Mouse (Mus musculus) liver, embryonic 14.5 days (tissue): ENCODE measurements at regions not wholly inside any gene's neighbourhood (a gene's known extent, or its start where the extent isn't known, plus 50 kb on each side); places are given as distances from the start of the nearest gene placed in this dataset.

ENCODE experiments used
- ATAC-seq: fragments of 200-750 bp; cut with Nextera tagmentation; 2 replicates; pipeline ENCODE4 v1.8.0; 2017; ENCODE audit warnings: moderate number of reproducible peaks, mild to moderate bottlenecking, moderate library complexity; ENCODE audit not compliant: insufficient read depth
- DNase-seq, 3 experiments: peaks; one replicate each; pipeline ENCODE4 v3.0.0-alpha.2; 2012 to 2013; ENCODE audit warnings: low read depth in 3 of 3, low spot score in 3 of 3
- H3K27ac ChIP-seq: fragments of 300-500 bp; sonication (generic); 2 replicates; pipeline ENCODE4 v1.5.1; 2014; ENCODE audit warnings: moderate library complexity, mild to moderate bottlenecking, control low read depth, inconsistent platforms
- H3K27me3 ChIP-seq: fragments of 300-500 bp; sonication (generic); 2 replicates; pipeline ENCODE4 v1.6.1; 2014; ENCODE audit warnings: mild to moderate bottlenecking, low read length, moderate library complexity; ENCODE audit not compliant: control insufficient read depth, insufficient read depth
- H3K36me3 ChIP-seq: fragments of 300-500 bp; sonication (generic); replicated peaks from 2 replicates; pipeline ENCODE4 v1.6.1; 2014; ENCODE audit warnings: low read depth; ENCODE audit not compliant: control insufficient read depth, insufficient read depth
- H3K4me1 ChIP-seq, 2 experiments: fragments of 200-500 bp in 1 of 2; fragments of 300-500 bp in 1 of 2; sonication (generic) in 1 of 2; replicated peaks; 2 replicates each; pipeline ENCODE4 v1.6.1; 2012 to 2014; ENCODE audit warnings: antibody characterized with exemption in 1 of 2, inconsistent platforms in 1 of 2, low read length in 1 of 2; ENCODE audit not compliant: control insufficient read depth in 2 of 2, insufficient read depth in 2 of 2
- H3K4me2 ChIP-seq: fragments of 300-500 bp; sonication (generic); 2 replicates; pipeline ENCODE4 v1.6.1; 2014; ENCODE audit warnings: low read depth, mild to moderate bottlenecking, control low read depth, moderate library complexity
- H3K4me3 ChIP-seq, 2 experiments: fragments of 200-500 bp in 1 of 2; fragments of 300-500 bp in 1 of 2; sonication (generic) in 1 of 2; 2 replicates each; pipeline ENCODE4 v1.5.1; 2012 to 2014; ENCODE audit warnings: low read depth in 2 of 2, low read length in 2 of 2, mild to moderate bottlenecking in 2 of 2, control low read depth in 1 of 2, inconsistent platforms in 1 of 2, moderate library complexity in 1 of 2; ENCODE audit not compliant: insufficient read depth in 1 of 2
- H3K9ac ChIP-seq: fragments of 300-500 bp; sonication (generic); replicated peaks from 2 replicates; pipeline ENCODE4 v1.6.1; 2014; ENCODE audit warnings: mild to moderate bottlenecking, control low read depth, moderate library complexity
- H3K9me3 ChIP-seq: fragments of 300-500 bp; sonication (generic); 2 replicates; pipeline ENCODE4 v1.6.1; 2016; ENCODE audit warnings: low read length, mixed read lengths; ENCODE audit not compliant: control insufficient read depth
- CTCF ChIP-seq: IDR thresholded peaks from 2 replicates; pipeline ENCODE4 v1.5.1; 2016; ENCODE audit warnings: antibody characterized with exemption, low read depth, control low read depth
- EP300 ChIP-seq: IDR thresholded peaks from 2 replicates; pipeline ENCODE4 v1.6.1; 2016; ENCODE audit warnings: antibody characterized with exemption, low read depth
- WGBS: fragments of 180-500 bp; shearing (Covaris S2); extraction: QIAGEN DNeasy Blood & Tissue Kit; methylation state at CpG from one replicate; pipeline ENCODE4 v1.1.7; 2014; ENCODE audit not compliant: insufficient replicate concordance; 5-methylcytosine and 5-hydroxymethylcytosine counted together

DNA sequence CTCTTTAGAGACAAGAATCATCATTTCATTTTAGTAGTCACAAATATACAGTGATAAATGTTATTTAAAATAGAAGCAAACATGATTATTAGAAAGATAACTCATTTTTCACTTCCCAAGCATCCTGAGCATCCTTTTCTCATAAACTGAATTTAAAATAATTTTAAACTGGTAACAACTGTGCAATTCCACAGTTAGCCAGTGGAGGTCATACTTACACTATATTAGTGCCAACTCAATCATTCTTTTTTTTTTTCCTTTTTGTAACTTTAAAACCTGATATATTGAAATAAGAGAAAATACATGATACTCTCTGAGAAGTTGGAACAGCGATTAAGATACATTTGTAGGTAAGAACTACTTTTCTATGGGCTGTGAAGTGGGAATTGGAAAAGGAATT is 113.2 kb upstream of the Gm17509 start:
- Histone ChIP-seq H3K9me3 (no peaks in the 10 kb centered on the region), H3K4me2 (no peak overlapping the region), H3K4me1 (no peaks in the 10 kb centered on the region), H3K27ac (no peak overlapping the region), H3K4me3 (no peak overlapping the region), H3K27me3 (no peaks in the 10 kb centered on the region), H3K9ac (no peak overlapping the region), H3K36me3 (no peaks in the 10 kb centered on the region)
- TF ChIP-seq CTCF (peak; percentile 19; the same call in 1 of the 2 replicates), EP300 (no peak)
- WGBS, result 6% methylated on average over 1 of the region's 1 CpGs
- DNase-seq (no peak), ATAC-seq (no peak)

DNA sequence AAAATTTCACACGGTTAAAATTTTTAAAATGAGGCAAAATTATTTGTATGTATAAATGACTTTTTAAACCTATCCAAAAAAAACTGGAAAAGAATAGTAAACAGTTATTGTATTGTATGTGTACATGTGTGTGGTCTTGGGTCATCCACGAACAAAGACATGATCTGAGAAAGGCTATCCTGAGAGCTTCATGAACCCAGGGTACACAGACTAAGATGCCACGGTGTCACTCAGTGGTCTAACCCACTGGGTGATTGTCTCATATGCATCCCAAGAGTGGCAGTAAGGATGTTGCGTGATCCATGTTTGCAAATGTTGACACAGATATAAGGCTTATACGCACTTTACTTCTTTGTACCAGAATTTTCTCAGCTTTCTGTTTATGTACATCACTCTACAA is 113.7 kb upstream of the Gm17509 start:
- Histone ChIP-seq H3K27ac (no peak overlapping the region), H3K4me1 (no peaks in the 10 kb centered on the region), H3K4me2 (no peak overlapping the region), H3K4me3 (no peak overlapping the region), H3K9me3 (no peaks in the 10 kb centered on the region), H3K9ac (no peak overlapping the region), H3K36me3 (no peaks in the 10 kb centered on the region), H3K27me3 (no peaks in the 10 kb centered on the region)
- no peak for DNase-seq
- 65% methylated on average over 5 of the region's 5 CpGs for WGBS
- TF ChIP-seq CTCF (no peak), EP300 (no peak)
- no peak for ATAC-seq

DNA sequence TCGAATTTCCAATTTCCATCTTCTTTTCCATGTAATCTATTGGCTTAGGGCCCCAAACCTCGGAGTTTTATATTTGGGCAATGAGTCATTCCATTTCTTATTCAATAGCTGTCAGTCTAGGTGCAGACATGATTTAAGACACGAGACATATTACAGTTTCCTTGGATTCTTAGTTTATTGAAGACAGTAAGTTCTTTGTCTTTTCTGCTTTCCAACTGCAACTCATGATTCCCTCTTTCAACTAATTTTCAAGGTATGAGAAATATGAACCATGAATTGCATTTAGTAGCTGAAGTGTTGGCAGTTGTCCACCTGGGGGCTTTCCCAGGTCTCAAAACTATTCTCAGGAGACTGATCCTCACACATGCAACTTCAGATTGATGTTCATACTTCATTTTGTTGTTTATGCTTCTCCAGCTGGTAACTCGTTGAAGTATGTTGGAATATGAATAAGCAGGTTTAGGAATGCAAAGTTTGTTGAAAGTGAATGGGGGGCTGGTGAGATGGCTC is 160.3 kb upstream of the Gm17509 start:
- Histone ChIP-seq H3K4me3 (no peak overlapping the region), H3K27ac (no peak overlapping the region), H3K4me1 (no peaks in the 10 kb centered on the region), H3K36me3 (no peaks in the 10 kb centered on the region), H3K27me3 (no peaks in the 10 kb centered on the region), H3K4me2 (no peak overlapping the region), H3K9me3 (no peaks in the 10 kb centered on the region), H3K9ac (no peak overlapping the region)
- TF ChIP-seq CTCF (no peak), EP300 (no peak)
- WGBS, result 32% methylated on average over 4 of the region's 4 CpGs
- no peak for ATAC-seq
- DNase-seq, result no peak

DNA sequence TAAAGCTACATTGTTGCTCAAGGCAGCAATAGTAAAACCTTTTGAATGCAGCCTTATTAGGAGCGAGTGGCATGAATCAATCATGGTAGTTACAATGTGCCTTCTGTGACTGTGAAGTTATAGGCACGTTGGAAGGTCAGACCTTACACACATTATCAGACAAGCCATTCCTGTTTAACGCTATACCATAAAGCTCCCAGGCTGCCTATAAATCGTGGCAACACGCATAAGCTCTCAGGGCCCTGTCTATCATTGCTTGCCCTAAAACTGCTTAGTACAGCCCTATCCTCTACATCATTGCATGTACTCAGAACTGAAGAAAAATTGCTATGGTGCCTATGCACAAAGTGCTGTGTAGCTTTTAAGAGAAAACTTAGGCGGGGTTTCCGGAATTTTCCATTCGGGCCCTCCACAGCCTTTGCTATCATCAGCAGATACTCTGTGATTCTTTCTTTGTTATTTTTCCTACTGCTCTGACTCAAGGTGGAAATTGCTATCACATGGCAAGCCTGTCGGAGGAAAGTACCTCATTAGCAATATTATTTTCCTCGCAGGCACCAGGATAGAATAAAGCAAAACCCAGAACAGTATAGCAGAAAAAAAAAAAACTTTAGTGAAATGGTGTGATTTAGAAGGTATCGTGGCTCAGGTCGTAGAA is 162.7 kb upstream of the Gm17509 start:
- no peak for ATAC-seq
- 65% methylated on average over 12 of the region's 12 CpGs for WGBS
- TF ChIP-seq EP300 (no peak), CTCF (no peak)
- no peak overlapping the region for H3K4me2 ChIP-seq
- no peak overlapping the region for H3K27ac ChIP-seq
- H3K9ac ChIP-seq, result no peak overlapping the region
- no peak overlapping the region for H3K4me3 ChIP-seq
- H3K36me3 ChIP-seq, result no peaks in the 10 kb centered on the region
- DNase-seq, result no peak
- no peaks in the 10 kb centered on the region for H3K27me3 ChIP-seq
- no peaks in the 10 kb centered on the region for H3K9me3 ChIP-seq
- no peaks in the 10 kb centered on the region for H3K4me1 ChIP-seq

DNA sequence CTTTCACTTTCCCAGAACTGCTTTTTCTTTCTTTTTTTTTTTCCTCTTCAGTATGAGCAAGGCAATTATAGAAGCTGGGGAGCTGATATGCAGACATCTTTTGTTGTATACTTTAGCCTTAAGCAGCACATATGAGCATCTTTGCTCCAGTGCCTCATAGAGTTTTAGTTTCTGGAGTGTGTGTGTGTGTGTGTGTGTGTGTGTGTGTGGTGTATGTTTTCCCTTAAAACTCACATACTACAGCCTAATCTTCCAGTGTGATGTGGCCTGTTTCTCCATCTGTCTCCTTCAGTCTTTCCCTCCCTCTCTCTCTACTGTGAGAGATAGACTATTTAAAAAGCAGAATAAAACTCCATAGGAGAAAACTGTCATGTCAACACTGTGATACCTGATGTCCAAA is 169.4 kb upstream of the Gm17509 start:
- Histone ChIP-seq H3K4me3 (no peak overlapping the region), H3K36me3 (no peaks in the 10 kb centered on the region), H3K9me3 (no peaks in the 10 kb centered on the region), H3K4me2 (no peak overlapping the region), H3K9ac (no peak overlapping the region), H3K4me1 (no peaks in the 10 kb centered on the region), H3K27me3 (no peaks in the 10 kb centered on the region), H3K27ac (no peak overlapping the region)
- TF ChIP-seq CTCF, result no peak
- TF ChIP-seq EP300, result no peak
- DNase-seq (no peak), ATAC-seq (no peak)
